ENCODE assay signal across 10 mouse cellular contexts in the genomic region with DNA sequence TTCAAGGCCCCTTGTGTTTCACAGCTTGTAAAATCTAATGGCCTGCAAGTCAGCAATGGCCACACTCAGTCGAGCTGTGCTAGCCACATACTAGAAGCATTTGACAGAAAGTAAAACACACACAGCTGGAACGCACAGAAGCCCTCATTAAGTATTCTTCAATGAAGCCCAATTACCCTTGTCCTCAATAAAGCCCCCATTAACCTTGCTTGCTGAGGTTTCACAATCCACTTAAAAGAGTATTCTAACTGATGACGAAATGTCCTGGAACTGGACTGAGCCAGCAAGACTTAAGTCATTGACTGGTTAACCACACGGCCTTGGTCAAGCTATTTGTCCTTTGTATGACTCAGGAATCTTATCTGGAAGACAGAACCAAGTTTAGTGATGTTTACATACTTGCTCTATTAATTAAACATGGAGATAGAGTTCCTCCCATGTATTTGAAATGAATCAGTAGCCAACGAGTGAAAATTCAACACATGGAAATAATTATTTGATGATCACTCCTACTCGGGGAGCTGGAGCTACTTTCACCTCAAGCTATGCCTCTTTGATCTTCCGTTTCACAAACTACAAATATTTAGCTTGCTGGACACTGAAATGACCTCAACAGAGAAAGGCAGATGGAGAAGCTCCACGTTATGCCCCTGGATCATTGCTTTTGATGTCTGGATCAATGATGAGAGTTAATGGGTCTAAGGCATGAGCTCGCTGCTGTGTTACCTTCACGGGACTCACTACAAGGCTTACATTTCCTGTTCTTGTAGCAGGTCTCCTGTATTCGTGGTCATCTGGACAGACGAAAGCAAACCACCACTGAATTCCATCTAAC.
DNase-seq lines count a peak whose midpoint lies in the region; ATAC-seq and TF ChIP-seq lines count a peak whose summit lies in the region.
"Had no signal": no experiment of that assay in that cellular context is flagged by ENCODE, and none has a peak within 500 bp of the region (broad histone marks: within the 10 kb centered on the region; RNA-seq: fewer than 3 reads in every experiment).

No protein-coding gene starts in this region.

- H3K9me3 ChIP-seq in kidney, postnatal 0 days (replicated peaks; ENCODE audit: low read length) = no peaks in the 10 kb centered on the region
- H3K9me3 ChIP-seq in limb, embryonic 13.5 days = no peaks in the 10 kb centered on the region
- no peaks in the 10 kb centered on the region for H3K9me3 ChIP-seq in hindbrain, postnatal 0 days (ENCODE audit: low read length)
- H3K9me3 ChIP-seq: heart, embryonic 13.5 days had no signal

- H3K4me2 ChIP-seq in kidney, postnatal 0 days (ENCODE audit: low read length) = no peak overlapping the region
- peak overlapping the region; percentile 7; the same call in 1 of the 2 replicates for H3K4me2 ChIP-seq in limb, embryonic 13.5 days (replicated peaks)
- H3K4me2 ChIP-seq in hindbrain, postnatal 0 days (ENCODE audit: low read depth, low read length) = no peak overlapping the region
- H3K4me2 ChIP-seq: heart, embryonic 13.5 days had no signal

- 0 out of 2 replicates have a peak overlapping the region, but pooled peaks have one; percentile 19 for H3K27ac ChIP-seq in kidney, postnatal 0 days
- H3K27ac ChIP-seq in limb, embryonic 13.5 days = no peak overlapping the region
- no peak overlapping the region for H3K27ac ChIP-seq in hindbrain, postnatal 0 days
- H3K27ac ChIP-seq: heart, embryonic 13.5 days; macrophage had no signal

- peak; percentile 51 for DNase-seq in kidney, postnatal 0 days (ENCODE audit: low spot score)
- DNase-seq in kidney, postnatal 10 days = no peak
- DNase-seq in adrenal gland, postnatal 14 days = peak; percentile 65
- DNase-seq in retina, postnatal 1 day = peak; percentile 53
- no peak for DNase-seq in c-Kit-positive CD71-positive TER-119-positive erythroid progenitor cells, embryonic 14.5 days (ENCODE audit: low spot score)
- no peak for DNase-seq in hindbrain, postnatal 0 days (ENCODE audit: low spot score)
- no peak for DNase-seq in cerebellum, adult 11 months

- 36% methylated on average over 12 of the region's 12 CpGs for WGBS in kidney, postnatal 0 days
- 19% methylated on average over 12 of the region's 12 CpGs for WGBS in limb, embryonic 13.5 days
- WGBS in hindbrain, postnatal 0 days = 68% methylated on average over 12 of the region's 12 CpGs

- H3K27me3 ChIP-seq in kidney, postnatal 0 days (ENCODE audit: insufficient read depth, low read length) = no peaks in the 10 kb centered on the region
- 0 out of 2 replicates have a peak, but pooled peaks cover 11% of the 10 kb centered on the region for H3K27me3 ChIP-seq in limb, embryonic 13.5 days
- no peaks in the 10 kb centered on the region for H3K27me3 ChIP-seq in hindbrain, postnatal 0 days (ENCODE audit: insufficient read depth, low read length)
- H3K27me3 ChIP-seq: heart, embryonic 13.5 days had no signal

- no peak for TF ChIP-seq CTCF in kidney, postnatal 0 days (IDR thresholded peaks at IDR 0.05; ENCODE audit: low read depth)
- TF ChIP-seq CTCF in hindbrain, postnatal 0 days (IDR thresholded peaks at IDR 0.05; ENCODE audit: low read depth) = no peak

- no peaks in the 10 kb centered on the region for H3K36me3 ChIP-seq in kidney, postnatal 0 days (ENCODE audit: insufficient read depth, low read length)
- no peaks in the 10 kb centered on the region for H3K36me3 ChIP-seq in limb, embryonic 13.5 days
- H3K36me3 ChIP-seq in hindbrain, postnatal 0 days (ENCODE audit: insufficient read depth, low read length) = no peaks in the 10 kb centered on the region

- H3K4me3 ChIP-seq in kidney, postnatal 0 days (replicated peaks; ENCODE audit: low read depth, low read length) = no peak overlapping the region
- H3K4me3 ChIP-seq in limb, embryonic 13.5 days = no peak overlapping the region
- no peak overlapping the region for H3K4me3 ChIP-seq in hindbrain, postnatal 0 days (ENCODE audit: low read length)
- H3K4me3 ChIP-seq: heart, embryonic 13.5 days had no signal

- peaks cover 29% of the 10 kb centered on the region for H3K4me1 ChIP-seq in kidney, postnatal 0 days (replicated peaks; ENCODE audit: insufficient read depth, low read length)
- H3K4me1 ChIP-seq in limb, embryonic 13.5 days = peaks cover 49% of the 10 kb centered on the region
- H3K4me1 ChIP-seq in hindbrain, postnatal 0 days (ENCODE audit: insufficient read depth, low read length) = peaks cover 5% of the 10 kb centered on the region; the same call in 1 of the 2 replicates

- ATAC-seq in kidney, postnatal 0 days (replicated peaks; ENCODE audit: low FRiP score, low read depth) = no peak
- ATAC-seq in limb, embryonic 13.5 days (ENCODE audit: low FRiP score, low read depth) = peak; percentile 13; the same call in 1 of the 2 replicates
- no peak for ATAC-seq in hindbrain, postnatal 0 days

- no peak overlapping the region for H3K9ac ChIP-seq in kidney, postnatal 0 days (ENCODE audit: low read depth, low read length)
- no peak overlapping the region for H3K9ac ChIP-seq in limb, embryonic 13.5 days
- no peak overlapping the region for H3K9ac ChIP-seq in hindbrain, postnatal 0 days (replicated peaks; ENCODE audit: low read length)
- H3K9ac ChIP-seq: heart, embryonic 13.5 days had no signal

Comparison
In these comparisons a context has a peak if more than half of its experiments do, and no peak if none do; other contexts are left out.
1. DNase-seq: peak in kidney, postnatal 0 days (single experiment), adrenal gland, postnatal 14 days (single experiment) and retina, postnatal 1 day (single experiment); none in kidney, postnatal 10 days (single experiment), c-Kit-positive CD71-positive TER-119-positive erythroid progenitor cells, embryonic 14.5 days (single experiment), hindbrain, postnatal 0 days (single experiment) and cerebellum, adult 11 months (single experiment).